Mouse (Mus musculus) 3134 (cell line): ENCODE results near the gene Sfn.
"Not testable (repeated sequence)": the region's sequence is repeated elsewhere in the genome, so short reads cannot be mapped to it uniquely, and the experiment has no call there.

Experiments used
- DNase-seq: peaks from one replicate; pipeline ENCODE4 v3.0.0-alpha.2; 2011; ENCODE audit warnings: low spot score; ENCODE audit not compliant: insufficient read length; ENCODE audit errors: extremely low read depth

The Sfn gene

DNA sequence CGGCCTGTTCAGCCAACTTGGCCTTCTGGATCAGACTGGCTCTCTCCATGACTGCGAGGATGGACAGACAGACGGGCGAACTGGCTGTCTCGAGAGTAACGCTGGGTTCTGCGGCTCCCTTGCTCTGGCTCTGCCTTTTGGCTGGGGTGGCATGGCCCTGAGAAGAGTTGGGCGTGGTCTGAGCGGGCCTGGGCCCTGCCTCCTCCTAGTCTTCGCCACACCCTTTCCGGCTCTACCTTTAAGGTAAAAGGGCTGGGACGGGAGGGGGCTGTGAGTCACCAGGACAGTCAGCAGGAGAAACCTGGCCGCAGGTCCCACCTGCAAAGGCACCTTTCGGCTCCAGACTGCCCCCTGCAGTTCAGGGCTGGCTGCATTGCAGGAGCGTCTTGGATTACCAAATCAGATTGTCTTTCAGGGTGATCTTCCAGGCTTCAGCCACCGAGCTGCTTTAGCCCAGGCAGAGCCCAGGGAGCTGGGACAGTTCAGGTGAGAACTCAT is at the start of gene Sfn:
Sfn (minus strand) TSS at position 448 of the 498 bp plus-strand sequence.
- DNase-seq = no peak

DNA sequence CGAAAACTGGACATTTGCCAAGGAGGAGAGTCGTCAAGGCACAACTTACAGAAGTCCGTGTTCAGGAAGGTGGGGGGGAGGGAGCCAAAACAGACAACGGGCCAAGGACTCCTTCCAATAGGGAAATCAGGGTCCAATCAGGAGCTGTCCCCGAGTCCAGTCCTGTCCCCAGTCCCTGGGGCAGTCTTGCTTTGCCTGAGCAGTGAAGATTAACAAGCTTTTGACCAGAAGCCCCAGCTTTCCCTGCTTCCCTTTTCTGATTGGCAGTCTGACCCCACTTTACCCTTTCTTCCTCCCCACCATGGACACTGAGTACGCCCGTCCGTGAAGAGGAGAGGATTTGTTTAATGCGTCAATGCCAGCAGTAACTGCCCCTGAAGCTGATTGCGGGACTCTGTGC is 49.5 kb upstream of the Sfn start:
- no peak for DNase-seq

GRCm38 (mm10) chr4:133649989-133650699 is 48.2 kb upstream of the Sfn start, which contains the start of gene Zdhhc18:
Zdhhc18 (minus strand) TSS chr4:133650154.
- DNase-seq = peak; percentile 36

DNA sequence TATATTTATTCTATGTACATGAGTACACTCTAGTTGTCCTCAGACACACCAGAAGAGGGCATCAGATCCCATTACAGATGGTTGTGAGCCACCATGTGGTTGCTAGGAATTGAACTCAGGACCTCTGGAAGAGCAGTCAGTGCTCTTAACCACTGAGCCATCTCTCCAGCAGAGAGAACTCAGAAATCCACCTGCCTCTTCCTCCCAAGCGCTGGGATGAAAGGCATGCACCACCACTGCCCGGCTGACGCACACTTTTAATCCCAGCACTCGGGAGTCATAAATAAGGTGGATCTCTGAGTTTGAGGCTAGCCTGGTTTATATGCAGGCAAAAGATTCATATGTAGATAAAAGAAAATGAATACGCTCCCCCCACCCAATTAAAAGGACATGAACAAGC is 47.5 kb upstream of the Sfn start:
- not testable (repeated sequence) for DNase-seq

DNA sequence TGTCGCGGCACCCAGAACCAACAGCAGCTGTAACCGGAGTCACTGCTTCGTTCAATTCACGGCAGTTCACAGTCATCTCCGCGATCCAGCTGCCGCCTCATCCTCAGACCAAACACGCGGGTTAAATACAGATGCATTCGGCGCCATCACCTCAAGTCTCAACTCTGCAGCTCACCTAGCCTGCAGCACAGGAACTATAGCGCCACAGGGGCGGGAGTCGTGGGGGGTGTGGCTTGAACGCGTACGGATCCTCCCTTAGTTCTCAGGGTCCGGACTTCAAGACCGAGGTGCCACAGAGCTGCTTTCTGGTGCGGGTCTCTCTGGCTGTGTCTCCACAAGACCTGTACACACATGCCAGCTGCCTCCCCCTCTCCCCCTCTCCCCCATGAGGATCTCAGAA is 43.7 kb upstream of the Sfn start:
- DNase-seq = no peak

GRCm38 (mm10) chr4:133645195-133645594 is 43.2 kb upstream of the Sfn start:
- no peak for DNase-seq

- DNase-seq = no peak
Measured at GRCm38 (mm10) chr4:133634043-133634410, 32.1 kb upstream of the Sfn start.

GRCm38 (mm10) chr4:133633332-133634042 is 31.5 kb upstream of the Sfn start:
- DNase-seq = peak; percentile 81

- peak; percentile 50 for DNase-seq
Measured at GRCm38 (mm10) chr4:133632483-133633327, 30.7 kb upstream of the Sfn start.

GRCm38 (mm10) chr4:133631769-133632411 is 29.9 kb upstream of the Sfn start:
- DNase-seq = peak; percentile 44

DNA sequence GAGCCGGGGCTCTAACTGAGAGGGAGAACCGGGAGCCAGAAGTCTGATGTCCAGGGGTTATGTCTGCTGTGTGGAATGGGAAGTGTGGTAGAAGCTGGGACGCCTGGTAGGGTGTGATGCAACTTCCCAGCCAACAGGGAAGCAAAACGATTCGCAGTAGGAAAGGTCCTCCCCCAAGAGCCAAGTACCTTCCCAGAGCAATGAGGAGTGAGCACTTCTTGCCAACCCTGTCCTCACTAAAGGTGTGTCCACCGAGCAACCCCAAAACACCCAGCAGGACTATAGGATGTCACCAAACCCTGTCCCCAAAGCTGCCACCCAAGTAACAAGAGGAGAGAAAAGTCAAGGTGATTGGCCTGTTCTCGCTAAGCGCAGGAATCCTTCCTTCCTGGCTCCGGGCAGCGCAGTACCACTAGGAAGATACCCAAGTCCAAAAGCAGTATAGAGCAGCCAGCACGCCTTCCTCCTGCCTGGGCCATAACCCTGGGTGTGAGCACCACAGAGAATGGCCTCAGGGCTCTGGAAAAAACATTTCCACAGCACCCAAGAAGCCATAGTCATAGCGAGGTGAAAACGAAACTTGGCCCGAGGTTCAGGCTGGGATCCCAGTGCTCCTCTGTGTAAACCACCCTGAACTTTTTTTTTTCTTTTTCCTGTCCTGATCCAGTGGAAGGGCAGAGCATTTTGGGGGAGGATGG is 29.3 kb upstream of the Sfn start:
- peak; percentile 37 for DNase-seq

GRCm38 (mm10) chr4:133630326-133630920 is 28.5 kb upstream of the Sfn start:
- no peak for DNase-seq

- DNase-seq = no peak
Measured at GRCm38 (mm10) chr4:133629191-133629590, 27.2 kb upstream of the Sfn start.

DNA sequence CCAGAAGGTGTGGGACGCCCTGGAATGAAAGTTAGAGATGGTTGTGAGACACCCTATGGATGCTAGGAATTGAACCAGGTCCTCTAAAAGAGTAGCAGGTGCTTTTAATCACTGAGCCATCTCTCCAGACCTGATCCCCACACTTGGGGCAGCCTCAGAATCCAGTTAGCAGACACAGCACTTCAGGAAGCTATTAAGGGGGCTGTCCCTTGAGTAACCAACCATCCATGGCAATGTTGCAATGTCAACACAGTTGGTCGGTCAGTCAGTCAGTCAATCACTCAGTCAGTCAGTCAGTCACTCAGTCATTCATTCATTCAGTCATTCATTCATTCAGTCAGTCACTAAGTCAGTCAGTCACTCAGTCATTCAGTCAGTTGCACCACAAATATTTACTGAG is 26.5 kb upstream of the Sfn start:
- DNase-seq = no peak

DNA sequence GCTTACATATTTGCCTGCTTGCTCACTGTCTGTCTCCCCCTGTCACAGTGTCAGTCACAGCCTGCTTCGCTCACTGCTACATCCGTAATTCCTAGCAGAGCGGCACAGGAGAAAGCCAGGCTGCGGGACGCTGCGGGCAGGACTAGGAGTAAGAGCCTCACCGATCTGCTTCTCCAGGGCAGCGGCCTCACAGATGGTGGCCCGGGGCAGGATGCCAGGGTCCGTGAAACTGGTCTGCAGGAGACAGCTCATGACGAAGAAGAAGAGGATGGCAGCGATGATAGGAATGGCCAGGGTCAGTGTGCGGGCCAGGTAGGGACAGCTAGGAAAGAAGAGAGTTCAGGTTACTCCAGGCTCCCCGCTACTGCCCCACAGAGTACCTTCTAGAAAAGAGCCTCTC is 25.1 kb upstream of the Sfn start:
- DNase-seq = no peak

GRCm38 (mm10) chr4:133626621-133627020 is 24.7 kb upstream of the Sfn start:
- DNase-seq = no peak

DNA sequence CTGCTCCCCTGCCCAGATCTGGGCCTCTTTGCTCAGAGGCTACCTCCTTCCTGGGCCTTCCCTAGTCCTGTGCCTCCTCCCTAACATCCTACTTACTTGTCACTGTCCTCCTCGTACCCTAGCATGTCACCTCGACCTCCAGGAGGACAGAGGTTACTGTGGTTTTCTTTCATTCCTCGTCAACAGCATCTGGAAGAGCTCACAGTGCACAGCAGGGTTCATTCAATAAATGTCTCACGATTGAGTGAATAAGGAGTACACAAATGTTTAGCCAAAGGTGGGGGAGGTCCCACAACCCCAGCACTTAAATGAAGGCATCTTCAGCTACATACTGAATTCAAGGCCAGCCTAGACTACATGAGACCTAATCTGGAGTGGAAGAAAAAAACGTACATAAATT is 24.3 kb upstream of the Sfn start:
- DNase-seq = no peak

DNA sequence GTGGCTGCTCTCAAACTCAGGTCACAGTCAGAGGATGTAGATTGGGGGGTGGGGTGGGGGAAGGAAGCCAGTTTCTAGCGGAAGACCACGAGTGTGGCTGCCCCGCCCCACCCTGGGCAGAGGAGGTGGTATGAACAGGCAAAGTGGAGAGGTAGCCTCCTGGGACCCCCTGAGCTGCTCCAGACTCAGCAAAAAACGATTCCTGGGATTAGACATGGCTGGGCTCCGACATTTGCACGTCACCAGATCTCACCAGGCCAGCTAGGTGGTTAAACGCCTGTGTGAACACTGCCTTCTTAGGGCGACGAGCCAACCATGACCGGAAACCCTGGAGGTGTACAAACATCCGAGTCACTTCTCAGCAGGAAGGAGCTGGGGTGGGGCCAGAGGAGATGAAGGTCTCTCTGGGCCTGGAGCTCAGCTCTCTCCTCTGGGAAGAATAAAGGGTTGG is 23.7 kb upstream of the Sfn start:
- DNase-seq = peak; percentile 24

DNA sequence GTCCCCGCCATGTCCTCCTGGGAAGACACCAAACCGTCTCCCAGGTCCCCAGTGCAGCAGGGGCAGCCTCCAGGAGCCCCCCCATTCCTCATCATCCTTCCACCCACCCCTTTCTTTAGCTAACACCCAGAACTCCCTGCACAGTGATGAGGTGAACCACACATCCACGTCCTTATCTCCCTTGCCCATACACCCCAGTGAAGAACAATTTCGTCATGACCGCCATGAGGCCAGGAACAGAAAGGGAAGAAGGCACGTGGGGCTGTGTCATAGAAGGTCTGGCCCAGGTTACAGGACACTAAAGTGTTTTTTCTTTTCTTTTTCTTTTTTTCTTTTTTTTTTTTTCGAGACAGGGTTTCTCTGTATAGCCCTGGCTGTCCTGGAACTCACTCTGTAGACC is 22.9 kb upstream of the Sfn start:
- no peak for DNase-seq
